Mouse (Mus musculus) limb, embryonic 15.5 days (tissue): Measurements from ENCODE around the gene Kif18b. TPM values are rescaled to one million over a fixed set of nuclear protein-coding genes. Genes with fewer than 3 reads are reported as not detected.
A peak's percentile ranks its signal among the peaks of the same experiment; 100 is the strongest.

Experiments
- ATAC-seq: fragments of 200-750 bp; cut with Nextera tagmentation; 2 replicates; pipeline ENCODE4 v1.8.0; 2017; ENCODE audit warnings: low read depth, moderate TSS enrichment; ENCODE audit not compliant: insufficient number of reproducible peaks, low FRiP score, low TSS enrichment
- H3K27ac ChIP-seq: fragments of 300-500 bp; sonication (generic); 2 replicates; pipeline ENCODE4 v1.5.1; 2015; ENCODE audit warnings: moderate library complexity, mild to moderate bottlenecking, inconsistent platforms
- H3K27me3 ChIP-seq: fragments of 300-500 bp; sonication (generic); 2 replicates; pipeline ENCODE4 v1.6.1; 2015; ENCODE audit warnings: inconsistent platforms
- H3K36me3 ChIP-seq: fragments of 300-500 bp; sonication (generic); 2 replicates; pipeline ENCODE4 v1.6.1; 2015; ENCODE audit warnings: inconsistent platforms
- H3K4me1 ChIP-seq: fragments of 300-500 bp; sonication (generic); 2 replicates; pipeline ENCODE4 v1.6.1; 2015; ENCODE audit warnings: inconsistent platforms
- H3K4me2 ChIP-seq: fragments of 300-500 bp; sonication (generic); 2 replicates; pipeline ENCODE4 v1.6.1; 2015; ENCODE audit warnings: mild to moderate bottlenecking, inconsistent platforms
- H3K4me3 ChIP-seq: fragments of 300-500 bp; sonication (generic); 2 replicates; pipeline ENCODE4 v1.5.1; 2015; ENCODE audit warnings: mild to moderate bottlenecking, inconsistent platforms
- H3K9ac ChIP-seq: fragments of 300-500 bp; sonication (generic); 2 replicates; pipeline ENCODE4 v1.6.1; 2015; ENCODE audit warnings: inconsistent platforms
- H3K9me3 ChIP-seq: fragments of 300-500 bp; sonication (generic); 2 replicates; pipeline ENCODE4 v1.6.1; 2016; ENCODE audit warnings: inconsistent platforms
- WGBS: fragments of 180-500 bp; shearing (Covaris S2); methylation state at CpG from one replicate; pipeline ENCODE4 v1.1.7; 2015; 5-methylcytosine and 5-hydroxymethylcytosine counted together
- polyA plus RNA-seq: library from polyadenylated mRNA; unstranded; fragments of >200 nt; fragmentation: Nextera tagmentation; extraction: Ambion mirVana; gene quantifications from 2 replicates; pipeline ENCODE4 v1.2.1, GENCODE M21; 2015

The Kif18b gene
- polyA plus RNA-seq, 1 experiment from 2014 or later, result 8.0 TPM

DNA sequence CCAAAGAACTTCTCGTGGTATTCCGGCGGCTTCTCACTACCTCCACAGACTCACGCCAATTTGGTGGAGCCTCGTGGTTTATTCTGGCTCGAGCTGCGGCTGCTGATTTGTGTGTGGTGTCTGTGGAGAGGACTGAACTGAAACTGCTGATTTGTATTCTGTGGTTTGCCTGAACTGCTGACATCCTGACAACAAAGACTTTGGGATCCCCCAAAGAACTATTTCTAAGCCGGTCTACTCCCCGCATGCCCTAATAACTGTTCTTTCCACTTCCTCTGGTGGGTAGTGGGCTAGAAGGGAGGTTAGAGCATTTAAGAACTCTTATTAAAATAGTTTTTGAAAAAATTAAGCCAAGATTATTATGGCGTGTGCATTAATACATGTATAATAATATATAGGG lies 5.7 kb upstream of the Kif18b start:
- no peak for ATAC-seq
- Histone ChIP-seq H3K4me2 (no peak overlapping the region), H3K9ac (no peak overlapping the region), H3K27me3 (no peaks in the 10 kb centered on the region), H3K9me3 (no peaks in the 10 kb centered on the region), H3K36me3 (no peaks in the 10 kb centered on the region), H3K4me3 (no peak overlapping the region), H3K4me1 (no peaks in the 10 kb centered on the region), H3K27ac (no peak overlapping the region)
- WGBS, result 81% methylated on average over 10 of the region's 10 CpGs

DNA sequence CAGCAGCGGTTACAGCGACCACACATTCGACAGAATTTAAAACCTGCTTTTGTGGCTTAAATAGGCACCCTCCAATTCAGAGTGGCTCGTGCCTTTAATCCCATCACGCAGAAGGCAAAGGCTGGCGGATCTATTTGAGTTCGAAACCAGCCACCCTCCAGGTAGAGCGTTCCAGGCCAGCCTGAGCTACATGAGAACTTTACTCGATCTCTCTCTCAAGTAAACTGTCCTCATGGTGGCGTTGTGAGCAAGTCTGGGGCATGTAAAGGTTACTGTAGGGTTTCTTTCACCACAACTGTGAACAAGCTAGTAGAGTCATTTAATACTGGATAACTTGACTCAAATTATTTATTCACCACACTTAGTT lies 410 bp upstream of the Kif18b start:
- peak overlapping the region; percentile 91 for H3K27ac ChIP-seq
- ATAC-seq, result peak; percentile 32; the same call in 1 of the 2 replicates
- 0 out of 2 replicates have a peak overlapping the region, but pooled peaks have one; percentile 20 for H3K9ac ChIP-seq
- no peaks in the 10 kb centered on the region for H3K27me3 ChIP-seq
- H3K4me3 ChIP-seq, result peak overlapping the region; percentile 74
- peak overlapping the region; percentile 74 for H3K4me2 ChIP-seq
- H3K36me3 ChIP-seq, result no peaks in the 10 kb centered on the region
- WGBS, result 2% methylated on average over 10 of the region's 10 CpGs
- no peaks in the 10 kb centered on the region for H3K9me3 ChIP-seq
- peaks cover 28% of the 10 kb centered on the region for H3K4me1 ChIP-seq

DNA sequence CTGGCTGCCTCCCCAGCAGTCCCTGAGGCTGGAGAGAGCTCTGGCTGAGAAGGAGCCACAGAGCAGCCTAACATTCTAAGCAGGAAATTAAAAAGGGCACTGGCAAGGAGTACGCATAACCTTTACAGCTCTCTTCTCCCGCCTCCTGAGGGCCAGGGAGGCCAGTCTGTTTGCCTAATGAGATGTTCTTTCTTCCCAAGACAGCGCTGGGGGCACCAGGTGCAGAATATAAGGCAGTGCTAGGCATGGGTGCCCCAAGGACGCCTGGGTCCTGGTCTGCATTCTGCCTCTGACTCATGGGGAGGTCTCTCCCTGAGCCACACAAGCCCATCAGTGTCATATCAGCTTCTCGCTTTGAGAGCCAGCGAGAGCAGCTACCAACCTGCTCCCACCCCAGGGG lies 3.4 kb downstream of the Kif18b start:
- H3K9ac ChIP-seq, result no peak overlapping the region
- H3K4me1 ChIP-seq, result peaks cover 28% of the 10 kb centered on the region
- H3K4me2 ChIP-seq, result no peak overlapping the region
- no peak overlapping the region for H3K27ac ChIP-seq
- H3K4me3 ChIP-seq, result no peak overlapping the region
- 50% methylated on average over 6 of the region's 6 CpGs for WGBS
- no peak for ATAC-seq
- H3K9me3 ChIP-seq, result no peaks in the 10 kb centered on the region
- H3K27me3 ChIP-seq, result no peaks in the 10 kb centered on the region
- H3K36me3 ChIP-seq, result no peaks in the 10 kb centered on the region

DNA sequence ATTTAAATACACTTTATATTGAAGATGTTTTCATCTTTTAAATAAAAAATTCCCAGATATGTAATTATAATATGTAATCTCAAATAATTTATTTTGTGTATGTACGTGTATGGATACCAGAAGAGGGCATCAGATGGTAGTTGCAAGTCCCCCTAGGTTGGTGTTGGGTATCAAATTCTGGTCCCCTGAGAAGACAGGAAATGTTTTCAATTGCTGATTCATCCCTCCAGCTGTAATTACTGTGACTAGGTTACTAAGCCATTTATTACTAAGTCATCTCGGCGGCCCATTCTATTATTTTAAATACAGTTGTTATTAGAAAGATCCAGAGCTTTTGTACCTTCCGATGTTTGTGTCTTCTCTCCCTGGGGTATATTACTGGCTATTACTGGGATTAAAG lies 6.8 kb downstream of the Kif18b start:
- WGBS, result 83% methylated on average over 4 of the region's 4 CpGs
- H3K36me3 ChIP-seq, result peaks cover 31% of the 10 kb centered on the region
- no peak overlapping the region for H3K4me2 ChIP-seq
- no peaks in the 10 kb centered on the region for H3K27me3 ChIP-seq
- no peak overlapping the region for H3K4me3 ChIP-seq
- H3K9ac ChIP-seq, result no peak overlapping the region
- no peak overlapping the region for H3K27ac ChIP-seq
- no peaks in the 10 kb centered on the region for H3K9me3 ChIP-seq
- H3K4me1 ChIP-seq, result peaks cover 16% of the 10 kb centered on the region
- no peak for ATAC-seq

DNA sequence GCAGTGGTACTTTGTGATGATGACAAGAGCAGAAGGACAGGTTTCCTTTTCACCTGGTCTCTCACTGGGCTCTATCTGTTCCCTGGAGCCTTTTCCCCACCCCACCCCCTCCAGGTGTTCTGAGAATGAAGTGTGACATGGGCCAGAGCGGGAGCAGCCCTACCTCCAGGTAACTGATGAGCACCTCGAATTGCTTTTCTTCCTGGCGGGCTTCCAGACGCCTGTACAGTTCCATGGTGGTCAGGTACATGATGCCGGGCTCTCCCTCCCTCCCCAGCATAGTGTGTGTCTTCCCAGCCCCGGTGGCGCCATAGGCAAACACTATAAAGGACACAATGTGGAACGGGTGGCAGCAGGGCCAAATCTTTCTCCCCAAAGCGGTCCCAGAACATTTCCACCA lies 9.5 kb downstream of the Kif18b start:
- Histone ChIP-seq H3K9ac (no peak overlapping the region), H3K4me3 (no peak overlapping the region), H3K9me3 (no peaks in the 10 kb centered on the region), H3K27ac (no peak overlapping the region), H3K4me1 (no peaks in the 10 kb centered on the region), H3K4me2 (no peak overlapping the region), H3K27me3 (no peaks in the 10 kb centered on the region), H3K36me3 (peaks cover 54% of the 10 kb centered on the region)
- 88% methylated on average over 9 of the region's 9 CpGs for WGBS
- ATAC-seq, result no peak

DNA sequence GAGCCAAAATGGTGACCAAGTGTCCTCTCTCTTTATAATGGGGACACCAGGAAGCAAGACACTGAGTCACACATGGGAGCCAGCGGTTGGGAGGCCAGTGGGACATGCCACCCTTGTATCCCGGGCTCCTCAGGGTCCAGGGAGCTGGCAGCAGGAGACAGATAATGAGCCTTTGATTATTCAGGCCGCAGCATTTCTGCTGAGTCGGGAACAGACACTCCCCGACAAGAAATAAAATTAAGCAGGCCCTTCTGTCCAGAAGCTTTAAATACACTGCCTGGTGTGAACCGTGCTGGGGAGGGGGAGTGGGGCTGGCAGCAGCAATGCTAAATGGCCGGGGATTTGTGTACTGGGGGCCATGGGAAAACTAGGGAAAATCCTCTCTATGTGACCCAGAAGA lies 13.5 kb downstream of the Kif18b start:
- Histone ChIP-seq H3K9me3 (no peaks in the 10 kb centered on the region), H3K9ac (no peak overlapping the region), H3K27me3 (no peaks in the 10 kb centered on the region), H3K4me1 (no peaks in the 10 kb centered on the region), H3K27ac (no peak overlapping the region), H3K4me3 (no peak overlapping the region), H3K4me2 (no peak overlapping the region), H3K36me3 (peaks cover 93% of the 10 kb centered on the region)
- 74% methylated on average over 7 of the region's 7 CpGs for WGBS
- no peak for ATAC-seq

DNA sequence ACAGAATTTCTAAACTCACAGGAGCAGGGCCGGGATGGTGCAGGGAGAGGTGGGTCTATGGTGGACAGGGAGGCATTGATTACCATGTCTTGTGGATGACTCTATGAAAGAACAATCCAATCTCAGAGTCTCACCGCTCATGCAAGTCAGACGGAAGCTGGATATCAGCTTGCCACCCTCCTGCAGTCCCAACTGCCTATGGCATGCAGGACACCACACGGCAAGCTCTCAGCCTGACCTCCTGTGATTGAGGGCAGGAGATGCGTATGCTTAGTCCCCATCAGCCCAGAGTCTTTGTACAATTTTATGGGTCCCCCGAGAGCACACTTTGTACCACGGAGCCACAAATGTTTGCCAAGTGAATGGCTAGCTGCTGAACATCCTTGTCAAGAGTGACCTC lies 21.3 kb downstream of the Kif18b start:
- Histone ChIP-seq H3K4me3 (no peak overlapping the region), H3K4me1 (no peaks in the 10 kb centered on the region), H3K9me3 (no peaks in the 10 kb centered on the region), H3K27ac (no peak overlapping the region), H3K36me3 (peaks cover 33% of the 10 kb centered on the region), H3K9ac (no peak overlapping the region), H3K4me2 (no peak overlapping the region), H3K27me3 (no peaks in the 10 kb centered on the region; the same call in 1 of the 2 replicates)
- no peak for ATAC-seq
- whole genome bisulfite sequencing, result 72% methylated on average over 7 of the region's 7 CpGs

DNA sequence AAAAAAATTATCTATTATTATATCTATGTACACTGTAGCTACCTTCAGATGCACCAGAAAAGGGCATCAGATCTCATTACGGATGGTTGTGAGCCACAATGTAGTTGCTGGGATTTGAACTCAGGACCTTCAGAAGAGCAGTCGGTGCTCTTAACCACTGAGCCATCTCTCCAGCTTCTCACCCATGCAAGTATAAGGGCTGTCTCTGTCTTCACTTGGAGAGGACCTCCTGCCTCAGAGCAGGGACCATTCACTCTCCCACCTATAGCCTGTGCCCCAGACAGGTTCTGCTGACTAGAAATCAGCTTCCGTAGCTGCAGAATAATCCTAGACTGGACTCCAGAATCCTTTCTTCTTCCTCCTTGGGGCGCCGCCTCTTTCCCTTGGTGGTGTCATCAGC lies 22.8 kb downstream of the Kif18b start:
- Histone ChIP-seq H3K4me2 (no peak overlapping the region), H3K27ac (no peak overlapping the region), H3K4me1 (no peaks in the 10 kb centered on the region), H3K9ac (0 out of 2 replicates have a peak overlapping the region, but pooled peaks have one; percentile 17), H3K4me3 (no peak overlapping the region), H3K27me3 (no peaks in the 10 kb centered on the region; the same call in 1 of the 2 replicates), H3K9me3 (no peaks in the 10 kb centered on the region), H3K36me3 (peaks cover 18% of the 10 kb centered on the region)
- 80% methylated on average over 5 of the region's 5 CpGs for WGBS
- no peak for ATAC-seq

DNA sequence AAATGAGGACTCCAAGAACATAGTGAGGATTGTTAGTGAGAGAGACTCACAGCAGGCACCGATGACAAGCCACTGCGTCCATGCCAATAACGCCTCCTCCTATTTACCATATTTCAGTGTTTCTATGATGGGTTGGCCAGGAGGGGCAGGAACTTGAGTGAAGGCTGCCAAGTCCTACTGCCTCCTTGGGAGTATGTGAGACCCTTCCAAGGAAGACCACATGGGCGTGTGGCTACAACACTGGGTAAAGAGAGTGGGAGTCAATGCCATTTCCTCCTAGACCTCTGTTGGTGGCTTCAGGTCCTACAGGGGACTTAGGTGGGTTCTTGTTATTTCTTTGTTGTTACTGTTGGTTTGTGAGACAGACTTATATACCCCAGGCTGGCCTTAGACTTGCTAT lies 23.7 kb downstream of the Kif18b start:
- Histone ChIP-seq H3K4me2 (no peak overlapping the region), H3K9me3 (no peaks in the 10 kb centered on the region), H3K27ac (no peak overlapping the region), H3K4me3 (no peak overlapping the region), H3K4me1 (no peaks in the 10 kb centered on the region), H3K27me3 (peaks cover 8% of the 10 kb centered on the region; the same call in 1 of the 2 replicates), H3K36me3 (peaks cover 10% of the 10 kb centered on the region), H3K9ac (no peak overlapping the region)
- 57% methylated on average over 4 of the region's 4 CpGs for WGBS
- ATAC-seq, result no peak

DNA sequence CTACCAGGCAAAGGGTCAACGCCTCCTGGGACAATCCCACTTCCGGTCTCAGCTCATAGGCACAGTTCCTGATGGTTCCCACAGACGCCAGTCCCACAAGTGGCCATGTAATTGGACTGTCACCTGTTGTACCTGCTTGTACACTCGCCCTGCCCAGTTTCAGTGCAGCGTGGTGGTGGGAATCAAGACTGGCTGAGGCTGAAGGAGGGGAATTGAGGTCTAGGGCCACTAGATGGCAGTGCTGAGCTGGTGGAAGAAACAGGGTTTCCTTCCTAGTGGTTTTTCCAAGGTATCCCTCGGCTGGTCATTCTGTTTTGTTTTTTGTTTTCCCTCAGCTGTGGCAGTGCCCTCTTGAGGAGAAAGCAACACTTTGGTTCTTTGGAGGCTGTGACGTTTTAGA lies 24.2 kb downstream of the Kif18b start, which contains the start of gene Gfap:
Gfap (minus strand) TSS at position 150 of the 400 bp plus-strand sequence.
- Histone ChIP-seq H3K27me3 (peaks cover 12% of the 10 kb centered on the region; the same call in 1 of the 2 replicates), H3K36me3 (peaks cover 6% of the 10 kb centered on the region), H3K4me3 (no peak within 1 kb of the TSS), H3K9me3 (no peaks in the 10 kb centered on the region), H3K27ac (no peak within 1 kb of the TSS), H3K4me1 (no peaks in the 10 kb centered on the region), H3K9ac (no peak within 1 kb of the TSS), H3K4me2 (no peak within 1 kb of the TSS)
- ATAC-seq, result no peak
- WGBS, result 10% methylated on average over 7 of the region's 7 CpGs

DNA sequence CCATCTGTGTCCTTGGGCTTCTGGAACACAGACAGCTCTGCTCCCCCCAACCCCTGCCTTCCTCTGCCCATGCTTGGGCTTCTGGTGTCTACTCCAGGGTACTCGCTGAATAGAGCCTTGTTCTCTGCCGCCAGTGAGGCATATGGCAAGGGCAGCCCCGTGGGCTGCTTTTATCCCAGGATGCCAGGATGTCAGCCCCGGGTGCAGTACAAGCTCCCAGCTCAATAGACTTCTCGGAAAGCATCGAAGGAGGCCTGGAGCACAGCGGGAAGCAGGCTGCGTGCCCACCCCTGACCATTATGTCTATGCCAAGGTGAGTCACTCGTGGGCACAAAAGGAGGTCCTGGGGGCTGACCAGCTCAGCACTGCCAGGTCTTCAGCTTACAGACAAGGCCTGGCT lies 26.5 kb downstream of the Kif18b start:
- H3K4me2 ChIP-seq, result no peak overlapping the region
- WGBS, result 76% methylated on average over 9 of the region's 9 CpGs
- H3K9ac ChIP-seq, result no peak overlapping the region
- ATAC-seq, result no peak
- no peak overlapping the region for H3K27ac ChIP-seq
- H3K9me3 ChIP-seq, result no peaks in the 10 kb centered on the region
- H3K4me3 ChIP-seq, result no peak overlapping the region
- H3K27me3 ChIP-seq, result peaks cover 31% of the 10 kb centered on the region
- H3K4me1 ChIP-seq, result peaks cover 3% of the 10 kb centered on the region; the same call in 1 of the 2 replicates
- H3K36me3 ChIP-seq, result no peaks in the 10 kb centered on the region

DNA sequence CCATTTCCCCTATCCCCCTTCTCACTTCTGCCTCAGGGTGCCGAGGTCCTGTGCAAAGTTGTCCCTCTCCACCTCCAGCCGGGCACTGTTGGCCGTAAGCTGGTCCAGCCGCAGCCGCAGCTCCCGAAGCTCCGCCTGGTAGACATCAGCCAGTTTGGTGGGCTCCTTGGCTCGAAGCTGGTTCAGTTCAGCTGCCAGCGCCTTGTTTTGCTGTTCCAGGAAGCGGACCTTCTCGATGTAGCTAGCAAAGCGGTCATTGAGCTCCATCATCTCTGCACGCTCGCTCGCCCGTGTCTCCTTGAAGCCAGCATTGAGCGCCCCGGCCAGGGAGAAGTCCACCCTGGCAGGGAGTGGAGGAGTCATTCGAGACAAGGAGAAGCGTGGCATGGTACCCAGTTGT lies 28.3 kb downstream of the Kif18b start:
- Histone ChIP-seq H3K36me3 (no peaks in the 10 kb centered on the region), H3K9ac (no peak overlapping the region), H3K4me2 (no peak overlapping the region), H3K4me1 (peaks cover 7% of the 10 kb centered on the region; the same call in 1 of the 2 replicates), H3K9me3 (no peaks in the 10 kb centered on the region), H3K27me3 (peaks cover 41% of the 10 kb centered on the region), H3K4me3 (no peak overlapping the region), H3K27ac (no peak overlapping the region)
- WGBS, result 72% methylated on average over 20 of the region's 20 CpGs
- ATAC-seq, result no peak

DNA sequence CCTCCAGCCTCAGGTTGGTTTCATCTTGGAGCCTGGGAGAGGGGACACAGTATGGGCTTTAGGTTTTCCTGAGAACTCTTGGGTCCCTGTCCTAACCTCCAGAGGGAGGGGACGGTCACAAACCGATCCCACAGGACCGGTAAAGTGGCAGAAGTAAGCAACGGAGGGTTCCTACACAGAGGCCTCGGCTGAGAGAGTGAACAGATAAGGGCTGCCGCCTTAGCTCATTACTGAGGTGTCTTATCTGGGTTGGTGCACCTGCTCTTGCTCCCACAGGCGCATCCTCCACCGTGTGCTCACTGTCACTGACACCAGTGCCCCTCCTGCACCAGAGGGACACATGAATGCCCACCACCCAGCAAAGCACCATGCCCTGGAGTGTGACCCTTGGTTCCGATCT lies 29.1 kb downstream of the Kif18b start:
- ATAC-seq, result no peak
- peaks cover 41% of the 10 kb centered on the region for H3K27me3 ChIP-seq
- 78% methylated on average over 9 of the region's 9 CpGs for WGBS

More for the DNA sequence above, 29.1 kb downstream of the Kif18b start:
- Histone ChIP-seq H3K4me2 (no peak overlapping the region), H3K9ac (no peak overlapping the region), H3K4me1 (peaks cover 7% of the 10 kb centered on the region; the same call in 1 of the 2 replicates), H3K36me3 (no peaks in the 10 kb centered on the region), H3K27ac (no peak overlapping the region), H3K4me3 (no peak overlapping the region), H3K9me3 (no peaks in the 10 kb centered on the region)
